Mouse (Mus musculus) urinary bladder, postnatal 36 days (tissue): ENCODE data around the gene Ddx42.
"Not testable (repeated sequence)": the region's sequence is repeated elsewhere in the genome, so short reads cannot be mapped to it uniquely, and the experiment has no call there.

Experiments
- DNase-seq, 2 experiments: peaks; one replicate each; pipeline ENCODE4 v3.0.0; 2022; ENCODE audit warnings: low spot score in 2 of 2, mixed read lengths in 1 of 2

The Ddx42 gene

GRCm38 (mm10) chr11:106201337-106202122, 15.2 kb upstream of the Ddx42 start:
- DNase-seq = no peak

GRCm38 (mm10) chr11:106202123-106202465, 14.6 kb upstream of the Ddx42 start, which contains the start of gene Strada:
Gene Strada (minus strand): TSS chr11:106202168.
- no peak for DNase-seq

GRCm38 (mm10) chr11:106212771-106213170, 4.0 kb upstream of the Ddx42 start:
- DNase-seq = no peak

- DNase-seq = no peak
Measured at GRCm38 (mm10) chr11:106214856-106215255, 1.9 kb upstream of the Ddx42 start.

- no peak for DNase-seq
Measured at GRCm38 (mm10) chr11:106215450-106215859, 1.3 kb upstream of the Ddx42 start.

- DNase-seq = peak; percentile 87 to 95
Measured at GRCm38 (mm10) chr11:106215927-106216729, 598 bp upstream of the Ddx42 start, which contains the start of gene Ccdc47. Gene Ccdc47 (minus strand): TSS chr11:106216344.

GRCm38 (mm10) chr11:106220603-106221002, 3.9 kb downstream of the Ddx42 start:
- no peak for DNase-seq

GRCm38 (mm10) chr11:106233978-106234377, 17.3 kb downstream of the Ddx42 start:
- DNase-seq = not testable (repeated sequence)

GRCm38 (mm10) chr11:106246834-106247233, 30.1 kb downstream of the Ddx42 start:
- DNase-seq = no peak

- no peak for DNase-seq
Measured at GRCm38 (mm10) chr11:106249326-106249725, 32.6 kb downstream of the Ddx42 start.

- no peak for DNase-seq
Measured at GRCm38 (mm10) chr11:106254767-106255166, 38.0 kb downstream of the Ddx42 start.

GRCm38 (mm10) chr11:106255174-106255573, 38.4 kb downstream of the Ddx42 start:
- no peak for DNase-seq

- DNase-seq = peak; percentile 98
Measured at GRCm38 (mm10) chr11:106255685-106256451, 39.1 kb downstream of the Ddx42 start, which contains the start of the genes Ftsj3 and Psmc5. Gene Ftsj3 (minus strand): TSS chr11:106256079. Gene Psmc5 (plus strand): TSS chr11:106256154.

- no peak for DNase-seq
Measured at GRCm38 (mm10) chr11:106256775-106257174, 40.0 kb downstream of the Ddx42 start.

- no peak for DNase-seq
Measured at GRCm38 (mm10) chr11:106260826-106261450, 44.2 kb downstream of the Ddx42 start.

GRCm38 (mm10) chr11:106263963-106264362, 47.2 kb downstream of the Ddx42 start:
- DNase-seq = no peak

GRCm38 (mm10) chr11:106264988-106265387, 48.3 kb downstream of the Ddx42 start:
- DNase-seq = no peak

- no peak for DNase-seq
Measured at GRCm38 (mm10) chr11:106265570-106265969, 48.8 kb downstream of the Ddx42 start.

- no peak for DNase-seq
Measured at GRCm38 (mm10) chr11:106266431-106266830, 49.7 kb downstream of the Ddx42 start.

GRCm38 (mm10) chr11:106267311-106267852, 50.7 kb downstream of the Ddx42 start:
- DNase-seq = peak; percentile 68 to 86

GRCm38 (mm10) chr11:106267871-106268270, 51.1 kb downstream of the Ddx42 start:
- DNase-seq = no peak
